Mouse (Mus musculus) thymus, postnatal 14 days (tissue): ENCODE data around the gene Krtap19-3.
A peak's percentile ranks its signal among the peaks of the same experiment; 100 is the strongest.

Experiments
- DNase-seq: peaks from one replicate; pipeline ENCODE4 v3.0.0; 2021

The Krtap19-3 gene

DNA sequence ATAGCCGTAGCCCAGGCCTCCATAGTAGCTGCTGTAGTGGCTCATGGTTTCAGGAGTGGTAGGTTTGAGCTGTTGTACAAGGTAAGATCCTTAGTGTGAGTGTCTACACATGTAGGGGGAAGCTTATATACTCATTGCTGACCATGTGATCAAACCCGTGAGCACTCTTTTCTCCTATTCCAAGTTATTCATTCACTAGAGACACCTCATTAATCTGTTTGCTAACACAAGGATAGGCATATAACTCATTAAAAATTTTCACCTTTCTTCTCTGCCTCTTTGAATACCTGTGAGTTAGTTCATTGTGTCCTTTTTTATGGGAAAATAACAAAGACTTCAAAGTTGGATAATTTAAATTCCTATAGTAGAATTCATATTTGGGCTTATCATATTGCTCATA lies at the start of gene Krtap19-3:
TSS of gene Krtap19-3 (minus strand) at position 101 of the 400 bp plus-strand sequence.
- no peak for DNase-seq

DNA sequence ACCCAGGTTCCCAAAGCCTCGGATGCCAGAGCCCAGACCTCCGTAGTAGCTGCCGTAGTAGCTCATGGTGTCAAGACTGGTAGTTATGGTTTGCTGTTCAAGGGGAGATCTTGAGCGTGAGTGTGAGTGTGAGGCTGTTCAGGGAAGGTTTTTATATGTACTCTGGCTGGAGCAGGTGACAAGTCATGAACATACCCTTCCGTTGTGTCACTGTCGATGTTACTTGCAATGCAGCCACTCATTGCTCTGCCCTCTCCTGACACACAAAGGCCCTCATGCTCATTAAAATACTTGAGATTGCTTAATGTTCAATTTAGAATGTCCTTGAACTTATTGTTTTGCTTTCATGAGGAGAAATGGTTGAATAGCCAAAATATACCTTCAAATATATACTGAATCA lies 18.5 kb upstream of the Krtap19-3 start, which contains the start of gene Krtap19-5:
TSS of gene Krtap19-5 (minus strand) at position 101 of the 400 bp plus-strand sequence.
- no peak for DNase-seq

DNA sequence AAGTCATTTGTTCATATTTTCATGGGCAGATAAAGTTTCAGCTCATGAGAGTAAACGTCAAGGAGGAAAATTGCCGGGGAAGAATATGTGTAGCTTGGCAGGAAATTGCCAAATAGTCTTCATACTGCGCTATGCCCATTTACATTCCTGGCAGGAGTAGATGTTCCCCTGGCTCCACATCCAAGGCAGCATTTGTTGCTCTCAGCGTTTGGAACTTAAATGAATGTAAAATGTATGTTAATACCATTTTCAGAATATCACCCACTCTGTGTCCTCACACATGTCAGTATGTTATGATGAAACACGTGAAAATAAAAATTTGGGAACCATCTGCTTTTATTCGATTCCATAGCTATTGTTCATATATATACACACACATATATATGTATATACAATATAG lies 9.0 kb upstream of the Krtap19-3 start:
- no peak for DNase-seq

DNA sequence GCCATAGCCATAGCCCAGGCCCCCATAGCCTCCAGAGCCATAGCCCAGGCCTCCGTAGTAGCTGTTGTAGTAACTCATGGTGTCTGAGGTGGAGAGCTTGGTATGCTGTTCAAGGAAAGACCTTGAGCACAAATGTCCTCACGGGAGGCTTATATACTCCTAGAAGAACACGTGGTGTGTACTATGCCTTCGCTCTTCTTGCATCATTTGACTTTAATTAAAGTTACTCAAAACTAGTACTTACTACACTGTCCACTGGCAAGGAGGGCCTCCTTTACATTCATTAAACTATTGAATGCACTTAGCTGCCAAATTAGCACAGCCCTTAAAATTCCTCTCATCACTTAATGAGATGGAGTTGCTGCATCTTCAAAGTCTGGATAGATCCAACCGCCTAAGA lies 7.2 kb upstream of the Krtap19-3 start, which contains the start of gene Krtap19-4:
TSS of gene Krtap19-4 (minus strand) at position 101 of the 400 bp plus-strand sequence.
- no peak for DNase-seq

DNA sequence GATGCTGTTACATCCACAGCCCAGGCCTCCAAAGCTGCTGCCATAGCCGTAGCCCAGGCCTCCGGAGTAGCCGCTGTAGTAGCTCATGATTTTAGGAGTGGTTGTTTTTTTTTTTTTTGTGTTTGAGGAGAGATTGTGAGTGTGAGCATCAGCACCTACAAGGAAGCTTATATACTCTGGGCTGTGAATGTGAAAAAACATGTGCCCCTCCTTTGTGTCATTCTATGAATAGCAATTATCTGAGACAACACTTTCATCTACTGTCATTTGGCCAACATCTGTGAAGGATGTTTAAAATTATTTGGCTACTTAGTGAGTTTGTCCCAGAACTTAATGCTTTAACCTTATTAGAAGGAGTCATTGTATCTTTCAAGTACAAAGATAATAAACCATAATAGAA lies 3.7 kb downstream of the Krtap19-3 start, which contains the start of gene Krtap19-2:
TSS of gene Krtap19-2 (minus strand) at position 101 of the 400 bp plus-strand sequence.
- DNase-seq: no peak

DNA sequence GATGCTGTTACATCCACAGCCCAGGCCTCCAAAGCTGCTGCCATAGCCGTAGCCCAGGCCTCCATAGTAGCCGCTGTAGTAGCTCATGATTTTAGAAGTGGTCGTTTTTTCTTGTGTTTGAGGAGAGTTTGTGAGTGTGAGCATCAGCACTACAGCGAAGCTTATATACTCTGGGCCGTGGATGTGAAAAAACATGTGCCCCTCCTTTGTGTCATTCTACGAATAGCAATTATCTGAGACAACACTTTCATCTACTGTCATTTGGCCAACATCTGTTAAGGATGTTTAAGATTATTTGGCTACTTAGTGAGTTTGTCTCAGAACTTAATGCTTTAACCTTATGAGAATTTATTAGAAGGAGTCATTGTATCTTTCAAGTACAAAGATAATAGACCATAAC lies 8.5 kb downstream of the Krtap19-3 start, which contains the start of gene Krtap19-1:
TSS of gene Krtap19-1 (minus strand) at position 101 of the 400 bp plus-strand sequence.
- DNase-seq: no peak

DNA sequence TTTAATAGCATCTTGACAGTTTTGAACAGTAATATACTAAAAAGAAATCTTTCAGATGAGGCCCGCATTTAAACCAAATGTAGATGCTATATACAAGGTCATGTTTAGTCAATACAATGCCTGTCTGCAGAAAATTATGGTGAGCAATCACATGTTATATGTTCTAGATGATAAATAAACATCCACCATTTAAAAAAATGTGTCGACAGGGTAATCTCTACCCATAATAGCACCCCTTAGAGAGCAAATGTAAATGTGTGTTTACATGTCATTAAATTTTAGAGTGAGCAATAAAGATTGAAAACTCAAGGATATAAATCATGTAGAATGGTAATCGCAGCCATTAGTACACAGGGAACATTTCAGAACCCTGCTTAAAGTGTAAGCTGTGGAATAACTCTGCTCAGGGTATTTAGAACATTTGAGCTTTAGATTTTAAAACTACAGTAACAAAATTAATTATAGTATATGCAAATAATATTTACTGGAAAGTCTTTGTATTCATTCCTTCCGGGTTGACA lies 12.9 kb downstream of the Krtap19-3 start:
- no peak for DNase-seq

DNA sequence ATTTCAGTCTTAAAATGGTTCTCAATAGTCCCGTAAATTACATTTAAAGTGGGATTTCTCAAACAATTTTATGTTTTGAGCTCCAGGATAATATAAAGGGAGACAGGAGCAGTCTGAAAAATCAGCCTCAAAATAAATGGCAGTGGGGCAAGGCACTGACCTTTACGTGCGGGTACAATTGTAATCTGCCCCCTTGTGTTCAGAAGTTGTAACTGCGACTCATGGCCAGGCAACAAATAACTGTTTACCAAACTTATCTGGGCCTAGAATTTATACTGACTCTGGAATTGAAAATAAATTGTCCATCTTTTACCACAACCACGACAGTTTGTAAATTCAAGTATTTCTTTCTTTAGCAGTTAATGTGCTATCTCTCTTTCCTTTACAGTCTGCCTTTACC lies 26.4 kb downstream of the Krtap19-3 start:
- peak; percentile 18 for DNase-seq

DNA sequence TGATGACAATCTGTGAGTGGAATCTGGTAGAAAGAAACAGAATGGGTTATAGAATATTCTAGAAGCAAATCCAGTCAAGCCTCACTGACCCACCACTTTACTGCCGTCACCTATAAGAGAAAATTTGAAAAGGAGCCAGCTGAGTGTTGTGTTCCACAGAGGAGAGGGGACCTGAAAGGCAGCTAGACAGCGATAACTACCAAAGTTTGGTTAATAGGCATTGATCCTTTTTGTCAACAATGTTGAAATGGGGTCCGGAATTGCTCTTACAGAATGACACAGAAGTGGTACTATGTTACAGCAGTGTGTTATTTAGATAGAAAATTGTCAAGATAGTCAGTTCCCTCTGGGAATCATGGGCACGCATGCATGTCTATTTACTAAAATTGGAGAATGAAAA lies 29.3 kb downstream of the Krtap19-3 start:
- no peak for DNase-seq

DNA sequence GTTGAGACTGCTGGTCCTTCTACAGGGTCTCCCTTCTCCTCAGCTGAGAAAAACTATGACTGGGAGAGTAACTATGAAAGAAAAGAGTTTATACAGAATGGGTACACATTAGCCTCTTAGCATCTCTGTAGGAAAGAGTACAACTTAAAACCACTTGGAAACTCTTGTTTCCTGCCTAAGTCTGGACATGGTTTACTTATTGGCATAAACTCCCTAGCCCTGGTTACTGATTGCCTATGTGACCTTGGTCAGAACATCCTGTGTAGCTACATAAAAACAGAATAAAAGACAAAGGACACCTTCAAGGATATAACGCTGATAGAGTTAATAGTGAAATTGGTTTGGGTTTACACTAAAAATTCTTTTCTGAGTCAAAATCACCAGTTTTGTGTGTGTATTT lies 30.5 kb downstream of the Krtap19-3 start:
- DNase-seq: no peak
